Mouse (Mus musculus) thymus, postnatal 36 days (tissue): Measurements from ENCODE around the gene Map3k20.

Experiments
- DNase-seq, 2 experiments: peaks; one replicate each; pipeline ENCODE4 v3.0.0; 2022; ENCODE audit warnings: mixed read lengths in 2 of 2

Gene Map3k20

GRCm38 (mm10) chr2:72281971-72282370 is 3.5 kb upstream of the Map3k20 start:
- DNase-seq: peak; percentile 52 to 60

GRCm38 (mm10) chr2:72282733-72283132 is 2.7 kb upstream of the Map3k20 start:
- no peak for DNase-seq

- no peak for DNase-seq
Observed at GRCm38 (mm10) chr2:72284689-72285088, 748 bp upstream of the Map3k20 start.

- DNase-seq: no peak
Observed at GRCm38 (mm10) chr2:72285888-72286661, 638 bp downstream of the Map3k20 start.

GRCm38 (mm10) chr2:72287142-72287541 is 1.7 kb downstream of the Map3k20 start:
- no peak for DNase-seq

GRCm38 (mm10) chr2:72288932-72289534 is 3.6 kb downstream of the Map3k20 start:
- DNase-seq: no peak

- DNase-seq: no peak
Observed at GRCm38 (mm10) chr2:72291103-72291502, 5.7 kb downstream of the Map3k20 start.

GRCm38 (mm10) chr2:72292573-72292972 is 7.1 kb downstream of the Map3k20 start:
- DNase-seq: no peak

GRCm38 (mm10) chr2:72294994-72295393 is 9.6 kb downstream of the Map3k20 start:
- DNase-seq: no peak

GRCm38 (mm10) chr2:72296984-72297715 is 11.7 kb downstream of the Map3k20 start:
- no peak for DNase-seq

- DNase-seq: no peak
Observed at GRCm38 (mm10) chr2:72297716-72298082, 12.3 kb downstream of the Map3k20 start.

GRCm38 (mm10) chr2:72298406-72298805 is 13.0 kb downstream of the Map3k20 start:
- peak in 1 of 2 experiments; percentile 12 for DNase-seq

- no peak for DNase-seq
Observed at GRCm38 (mm10) chr2:72301194-72301916, 15.9 kb downstream of the Map3k20 start.

- DNase-seq: no peak
Observed at GRCm38 (mm10) chr2:72305738-72306137, 20.3 kb downstream of the Map3k20 start.

GRCm38 (mm10) chr2:72308351-72308750 is 22.9 kb downstream of the Map3k20 start:
- no peak for DNase-seq

GRCm38 (mm10) chr2:72308981-72309380 is 23.5 kb downstream of the Map3k20 start:
- DNase-seq: no peak

- no peak for DNase-seq
Observed at GRCm38 (mm10) chr2:72311486-72311885, 26.0 kb downstream of the Map3k20 start.

- no peak for DNase-seq
Observed at GRCm38 (mm10) chr2:72313312-72313711, 27.9 kb downstream of the Map3k20 start.

GRCm38 (mm10) chr2:72318421-72318820 is 33.0 kb downstream of the Map3k20 start:
- no peak for DNase-seq

GRCm38 (mm10) chr2:72319028-72319798 is 33.8 kb downstream of the Map3k20 start:
- no peak for DNase-seq

GRCm38 (mm10) chr2:72320661-72321060 is 35.2 kb downstream of the Map3k20 start:
- no peak for DNase-seq

GRCm38 (mm10) chr2:72321591-72321990 is 36.2 kb downstream of the Map3k20 start:
- DNase-seq: no peak
